Mouse (Mus musculus) thymus, adult 2 months (tissue): Measurements from ENCODE around the gene Btg1. TPM values are rescaled to one million over a fixed set of nuclear protein-coding genes. Genes with fewer than 3 reads are reported as not detected.

ENCODE experiments used
- DNase-seq: peaks from one replicate; pipeline ENCODE4 v3.0.0; 2021
- H3K27ac ChIP-seq: fragments of 200-500 bp; 2 replicates; pipeline ENCODE4 v1.5.1; 2012; ENCODE audit warnings: low read length, control low read depth; ENCODE audit not compliant: control insufficient read depth, insufficient read depth
- H3K27me3 ChIP-seq: fragments of 200-500 bp; 2 replicates; pipeline ENCODE4 v1.6.1; 2012; ENCODE audit warnings: mild to moderate bottlenecking, low read length, moderate library complexity, mixed read lengths; ENCODE audit not compliant: control insufficient read depth, insufficient read depth
- H3K36me3 ChIP-seq: fragments of 200-500 bp; 2 replicates; pipeline ENCODE4 v1.6.1; 2012; ENCODE audit warnings: mild to moderate bottlenecking, low read length, moderate library complexity; ENCODE audit not compliant: control insufficient read depth, insufficient read depth
- H3K4me1 ChIP-seq: fragments of 200-500 bp; replicated peaks from 2 replicates; pipeline ENCODE4 v1.6.1; 2012; ENCODE audit warnings: low read length; ENCODE audit not compliant: control insufficient read depth, insufficient read depth
- H3K4me3 ChIP-seq: fragments of 200-500 bp; 2 replicates; pipeline ENCODE4 v1.5.1; 2012; ENCODE audit warnings: mild to moderate bottlenecking, low read length, control low read depth, moderate library complexity; ENCODE audit not compliant: control insufficient read depth, insufficient read depth
- CTCF ChIP-seq: fragments of 200-500 bp; IDR thresholded peaks from 2 replicates; pipeline ENCODE4 v1.5.1; 2012; ENCODE audit warnings: mild to moderate bottlenecking, control low read depth, low read length, moderate library complexity, borderline replicate concordance; ENCODE audit not compliant: control insufficient read depth, poor library complexity, insufficient read depth; ENCODE audit errors: extremely low read depth
- POLR2A ChIP-seq: fragments of 200-500 bp; IDR thresholded peaks from 2 replicates; pipeline ENCODE4 v1.6.1; 2012; ENCODE audit warnings: mild to moderate bottlenecking, low read length, control low read depth, moderate library complexity; ENCODE audit not compliant: control insufficient read depth, poor library complexity, insufficient read depth; ENCODE audit errors: extremely low read depth
- WGBS: fragments of 180-500 bp; shearing (Covaris S2); methylation state at CpG from one replicate; pipeline ENCODE4 v1.1.7; 2018; 5-methylcytosine and 5-hydroxymethylcytosine counted together
- polyA plus RNA-seq: library from polyadenylated mRNA; depleted of rRNA; stranded (reverse); fragments of >200 nt; gene quantifications from 2 replicates; pipeline ENCODE4 v1.2.3, GENCODE M21; 2012

Gene Btg1
- polyA plus RNA-seq, 1 experiment, result 78.1 TPM

GRCm38 (mm10) chr10:96654079-96654478 is 37.3 kb downstream of the Btg1 start:
- H3K36me3 ChIP-seq, result no peaks in the 10 kb centered on the region
- TF ChIP-seq CTCF (no peak), POLR2A (no peak)
- H3K4me3 ChIP-seq, result no peak overlapping the region
- peaks cover 5% of the 10 kb centered on the region for H3K4me1 ChIP-seq
- no peak for DNase-seq
- H3K27ac ChIP-seq, result no peak overlapping the region
- H3K27me3 ChIP-seq, result no peaks in the 10 kb centered on the region
- 89% methylated on average over 5 of the region's 5 CpGs for WGBS

- Histone ChIP-seq H3K4me1 (peaks cover 5% of the 10 kb centered on the region), H3K36me3 (no peaks in the 10 kb centered on the region), H3K27ac (no peak overlapping the region), H3K27me3 (no peaks in the 10 kb centered on the region), H3K4me3 (no peak overlapping the region)
- 8% methylated on average over 7 of the region's 7 CpGs for WGBS
- no peak for DNase-seq
- no peak for TF ChIP-seq POLR2A
Observed at GRCm38 (mm10) chr10:96654576-96654975, 37.8 kb downstream of the Btg1 start.

- Histone ChIP-seq H3K4me1 (peaks cover 5% of the 10 kb centered on the region), H3K27me3 (no peaks in the 10 kb centered on the region), H3K4me3 (no peak overlapping the region), H3K36me3 (no peaks in the 10 kb centered on the region), H3K27ac (no peak overlapping the region)
- DNase-seq, result no peak
- WGBS, result 95% methylated on average over 2 of the region's 2 CpGs
- TF ChIP-seq CTCF (no peak), POLR2A (no peak)
Observed at GRCm38 (mm10) chr10:96655066-96655465, 38.3 kb downstream of the Btg1 start.

GRCm38 (mm10) chr10:96656176-96656575 is 39.4 kb downstream of the Btg1 start:
- TF ChIP-seq POLR2A, result no peak
- TF ChIP-seq CTCF, result no peak
- Histone ChIP-seq H3K27ac (no peak overlapping the region), H3K4me1 (peaks cover 5% of the 10 kb centered on the region), H3K27me3 (no peaks in the 10 kb centered on the region), H3K4me3 (no peak overlapping the region), H3K36me3 (no peaks in the 10 kb centered on the region)
- 92% methylated on average over 3 of the region's 3 CpGs for WGBS
- DNase-seq, result no peak

- no peak for DNase-seq
- Histone ChIP-seq H3K36me3 (no peaks in the 10 kb centered on the region), H3K4me1 (peaks cover 16% of the 10 kb centered on the region), H3K27ac (no peak overlapping the region), H3K4me3 (no peak overlapping the region), H3K27me3 (no peaks in the 10 kb centered on the region)
- TF ChIP-seq POLR2A (no peak), CTCF (no peak)
- 90% methylated on average over 5 of the region's 5 CpGs for WGBS
Observed at GRCm38 (mm10) chr10:96658906-96659305, 42.1 kb downstream of the Btg1 start.

GRCm38 (mm10) chr10:96660280-96660985 is 43.6 kb downstream of the Btg1 start:
- WGBS, result 90% methylated on average over 10 of the region's 10 CpGs
- TF ChIP-seq POLR2A (no peak), CTCF (no peak)
- H3K4me3 ChIP-seq, result no peak overlapping the region
- no peak for DNase-seq
- H3K4me1 ChIP-seq, result peaks cover 12% of the 10 kb centered on the region
- no peaks in the 10 kb centered on the region for H3K36me3 ChIP-seq
- no peaks in the 10 kb centered on the region for H3K27me3 ChIP-seq
- H3K27ac ChIP-seq, result no peak overlapping the region

GRCm38 (mm10) chr10:96662976-96663375 is 46.2 kb downstream of the Btg1 start:
- Histone ChIP-seq H3K4me1 (peaks cover 12% of the 10 kb centered on the region), H3K36me3 (no peaks in the 10 kb centered on the region), H3K4me3 (no peak overlapping the region), H3K27me3 (no peaks in the 10 kb centered on the region), H3K27ac (no peak overlapping the region; the same call in 1 of the 2 replicates)
- WGBS, result 95% methylated on average over 4 of the region's 4 CpGs
- TF ChIP-seq CTCF (no peak), POLR2A (no peak)
- no peak for DNase-seq
